Mouse (Mus musculus): ENCODE measurements at regions not wholly inside any gene's neighbourhood (a gene's known extent, or its start where the extent isn't known, plus 50 kb on each side); places are given as distances from the start of the nearest gene placed in this dataset.

GRCm38 (mm10) chr8:31518903-31519302, 1909.6 kb upstream of the 5930422O12Rik start:
- WGBS = 64% methylated on average over 1 of the region's 1 CpGs

GRCm38 (mm10) chr8:31520991-31521448, 1907.5 kb upstream of the 5930422O12Rik start:
- 52% methylated on average over 2 of the region's 2 CpGs for WGBS
- no peak for ATAC-seq (ENCODE audit: low FRiP score)
- no peaks in the 10 kb centered on the region for H3K27me3 ChIP-seq

More at GRCm38 (mm10) chr8:31518903-31519302, 1909.6 kb upstream of the 5930422O12Rik start:
- Histone ChIP-seq H3K4me2 (no peak overlapping the region), H3K27ac (no peak overlapping the region), H3K9ac (no peak overlapping the region), H3K4me1 (replicated peaks) (no peaks in the 10 kb centered on the region), H3K4me3 (no peak overlapping the region), H3K9me3 (no peaks in the 10 kb centered on the region), H3K36me3 (no peaks in the 10 kb centered on the region), H3K27me3 (no peaks in the 10 kb centered on the region)
- ATAC-seq (ENCODE audit: low FRiP score) = no peak

GRCm38 (mm10) chr8:31525071-31525470, 1903.4 kb upstream of the 5930422O12Rik start:
- H3K4me1 ChIP-seq (replicated peaks) = no peaks in the 10 kb centered on the region
- WGBS = 79% methylated on average over 5 of the region's 5 CpGs
- H3K27me3 ChIP-seq = no peaks in the 10 kb centered on the region
- H3K9ac ChIP-seq = no peak overlapping the region
- H3K4me3 ChIP-seq = no peak overlapping the region
- no peaks in the 10 kb centered on the region for H3K36me3 ChIP-seq
- H3K4me2 ChIP-seq = no peak overlapping the region
- H3K27ac ChIP-seq = no peak overlapping the region
- no peaks in the 10 kb centered on the region for H3K9me3 ChIP-seq
- ATAC-seq (ENCODE audit: low FRiP score) = no peak

More at GRCm38 (mm10) chr8:31520991-31521448, 1907.5 kb upstream of the 5930422O12Rik start:
- Histone ChIP-seq H3K4me3 (no peak overlapping the region), H3K4me1 (replicated peaks) (no peaks in the 10 kb centered on the region), H3K36me3 (no peaks in the 10 kb centered on the region), H3K9ac (no peak overlapping the region), H3K27ac (no peak overlapping the region), H3K9me3 (no peaks in the 10 kb centered on the region), H3K4me2 (no peak overlapping the region)

GRCm38 (mm10) chr8:31539251-31539650, 1889.3 kb upstream of the 5930422O12Rik start:
- ATAC-seq (ENCODE audit: low FRiP score) = no peak
- no peaks in the 10 kb centered on the region for H3K4me1 ChIP-seq (replicated peaks)
- WGBS = 98% methylated on average over 3 of the region's 3 CpGs

GRCm38 (mm10) chr8:31541646-31542045, 1886.9 kb upstream of the 5930422O12Rik start:
- Histone ChIP-seq H3K4me2 (no peak overlapping the region), H3K27me3 (no peaks in the 10 kb centered on the region), H3K9me3 (no peaks in the 10 kb centered on the region), H3K4me3 (no peak overlapping the region), H3K9ac (no peak overlapping the region), H3K36me3 (no peaks in the 10 kb centered on the region), H3K27ac (no peak overlapping the region), H3K4me1 (replicated peaks) (no peaks in the 10 kb centered on the region)
- WGBS = 52% methylated on average over 4 of the region's 4 CpGs
- no peak for ATAC-seq (ENCODE audit: low FRiP score)

More at GRCm38 (mm10) chr8:31539251-31539650, 1889.3 kb upstream of the 5930422O12Rik start:
- Histone ChIP-seq H3K27ac (no peak overlapping the region), H3K27me3 (no peaks in the 10 kb centered on the region), H3K9me3 (no peaks in the 10 kb centered on the region), H3K4me3 (no peak overlapping the region), H3K4me2 (no peak overlapping the region), H3K36me3 (no peaks in the 10 kb centered on the region), H3K9ac (no peak overlapping the region)

- Histone ChIP-seq H3K4me3 (no peak overlapping the region), H3K27ac (no peak overlapping the region), H3K9ac (no peak overlapping the region), H3K36me3 (no peaks in the 10 kb centered on the region), H3K4me2 (no peak overlapping the region), H3K9me3 (no peaks in the 10 kb centered on the region), H3K4me1 (replicated peaks) (no peaks in the 10 kb centered on the region), H3K27me3 (no peaks in the 10 kb centered on the region)
- ATAC-seq (ENCODE audit: low FRiP score) = no peak
Measured at GRCm38 (mm10) chr8:31574136-31574535, 1854.4 kb upstream of the 5930422O12Rik start.

GRCm38 (mm10) chr8:31576129-31576528, 1852.4 kb upstream of the 5930422O12Rik start:
- no peak for ATAC-seq (ENCODE audit: low FRiP score)
- Histone ChIP-seq H3K9ac (no peak overlapping the region), H3K4me3 (no peak overlapping the region), H3K36me3 (no peaks in the 10 kb centered on the region), H3K9me3 (no peaks in the 10 kb centered on the region), H3K27ac (no peak overlapping the region), H3K27me3 (no peaks in the 10 kb centered on the region), H3K4me1 (replicated peaks) (no peaks in the 10 kb centered on the region), H3K4me2 (no peak overlapping the region)
- 75% methylated on average over 2 of the region's 2 CpGs for WGBS

- Histone ChIP-seq H3K36me3 (no peaks in the 10 kb centered on the region), H3K4me3 (no peak overlapping the region), H3K9me3 (0 out of 2 replicates have a peak, but pooled peaks cover 3% of the 10 kb centered on the region), H3K27me3 (no peaks in the 10 kb centered on the region), H3K4me1 (replicated peaks) (no peaks in the 10 kb centered on the region), H3K27ac (no peak overlapping the region), H3K4me2 (no peak overlapping the region), H3K9ac (no peak overlapping the region)
- no peak for ATAC-seq (ENCODE audit: low FRiP score)
- 98% methylated on average over 1 of the region's 1 CpGs for WGBS
Measured at GRCm38 (mm10) chr8:31584661-31585060, 1843.8 kb upstream of the 5930422O12Rik start.

GRCm38 (mm10) chr8:31599536-31599935, 1829.0 kb upstream of the 5930422O12Rik start:
- H3K4me2 ChIP-seq = no peak overlapping the region
- 89% methylated on average over 5 of the region's 5 CpGs for WGBS

GRCm38 (mm10) chr8:31600979-31601378, 1827.5 kb upstream of the 5930422O12Rik start:
- H3K4me3 ChIP-seq = no peak overlapping the region
- no peaks in the 10 kb centered on the region for H3K27me3 ChIP-seq
- WGBS = 86% methylated on average over 3 of the region's 3 CpGs
- H3K36me3 ChIP-seq = no peaks in the 10 kb centered on the region
- H3K27ac ChIP-seq = no peak overlapping the region
- no peak overlapping the region for H3K9ac ChIP-seq
- no peak overlapping the region for H3K4me2 ChIP-seq
- no peak for ATAC-seq (ENCODE audit: low FRiP score)
- H3K9me3 ChIP-seq = no peaks in the 10 kb centered on the region
- no peaks in the 10 kb centered on the region for H3K4me1 ChIP-seq (replicated peaks)

More at GRCm38 (mm10) chr8:31599536-31599935, 1829.0 kb upstream of the 5930422O12Rik start:
- no peaks in the 10 kb centered on the region for H3K9me3 ChIP-seq
- ATAC-seq (ENCODE audit: low FRiP score) = no peak
- no peak overlapping the region for H3K27ac ChIP-seq
- H3K9ac ChIP-seq = no peak overlapping the region
- H3K4me3 ChIP-seq = no peak overlapping the region
- H3K36me3 ChIP-seq = no peaks in the 10 kb centered on the region
- H3K27me3 ChIP-seq = no peaks in the 10 kb centered on the region
- no peaks in the 10 kb centered on the region for H3K4me1 ChIP-seq (replicated peaks)

- H3K4me2 ChIP-seq = no peak overlapping the region
- H3K9me3 ChIP-seq = no peaks in the 10 kb centered on the region
- H3K27me3 ChIP-seq = no peaks in the 10 kb centered on the region
- H3K4me3 ChIP-seq = no peak overlapping the region
- no peak overlapping the region for H3K9ac ChIP-seq
- H3K36me3 ChIP-seq = no peaks in the 10 kb centered on the region
- ATAC-seq (ENCODE audit: low FRiP score) = no peak
- WGBS = 92% methylated on average over 2 of the region's 2 CpGs
- H3K27ac ChIP-seq = no peak overlapping the region
- no peaks in the 10 kb centered on the region for H3K4me1 ChIP-seq (replicated peaks)
Measured at GRCm38 (mm10) chr8:31616501-31616900, 1812.0 kb upstream of the 5930422O12Rik start.

GRCm38 (mm10) chr8:31627708-31628107, 1800.8 kb upstream of the 5930422O12Rik start:
- H3K4me2 ChIP-seq = no peak overlapping the region
- no peak overlapping the region for H3K27ac ChIP-seq
- ATAC-seq (ENCODE audit: low FRiP score) = no peak
- WGBS = 81% methylated on average over 2 of the region's 2 CpGs
- H3K4me3 ChIP-seq = no peak overlapping the region
- no peak overlapping the region for H3K9ac ChIP-seq
- no peaks in the 10 kb centered on the region for H3K27me3 ChIP-seq
- H3K4me1 ChIP-seq (replicated peaks) = 0 out of 2 replicates have a peak, but pooled peaks cover 5% of the 10 kb centered on the region
- H3K36me3 ChIP-seq = no peaks in the 10 kb centered on the region
- no peaks in the 10 kb centered on the region for H3K9me3 ChIP-seq

- Histone ChIP-seq H3K4me2 (no peak overlapping the region), H3K27ac (0 out of 2 replicates have a peak overlapping the region, but pooled peaks have one; percentile 5), H3K36me3 (no peaks in the 10 kb centered on the region), H3K27me3 (no peaks in the 10 kb centered on the region), H3K9ac (no peak overlapping the region), H3K9me3 (no peaks in the 10 kb centered on the region), H3K4me3 (no peak overlapping the region), H3K4me1 (replicated peaks) (0 out of 2 replicates have a peak, but pooled peaks cover 5% of the 10 kb centered on the region)
- 85% methylated on average over 2 of the region's 2 CpGs for WGBS
- ATAC-seq (ENCODE audit: low FRiP score) = no peak
Measured at GRCm38 (mm10) chr8:31628146-31628545, 1800.4 kb upstream of the 5930422O12Rik start.

All from hindbrain, embryonic 13.5 days (tissue).